Mouse (Mus musculus) spleen, adult 2 months (tissue): ENCODE data around the gene Aldh1a1. TPM values are rescaled to one million over a fixed set of nuclear protein-coding genes. Genes with fewer than 3 reads are reported as not detected.

Experiments
- DNase-seq, 2 experiments: peaks; one replicate each; pipeline versions ENCODE4 v3.0.0 to v3.0.0-alpha.2; 2012 to 2021; ENCODE audit warnings: low spot score in 2 of 2, low read depth in 1 of 2
- H3K27ac ChIP-seq: fragments of 200-500 bp; 2 replicates; pipeline ENCODE4 v1.5.1; 2012; ENCODE audit warnings: low read length, inconsistent platforms; ENCODE audit not compliant: insufficient read depth
- H3K27me3 ChIP-seq: fragments of 200-500 bp; 2 replicates; pipeline ENCODE4 v1.6.1; 2012; ENCODE audit warnings: mild to moderate bottlenecking, moderate library complexity, low read length, inconsistent platforms; ENCODE audit not compliant: control insufficient read depth, insufficient read depth
- H3K36me3 ChIP-seq: fragments of 200-500 bp; 2 replicates; pipeline ENCODE4 v1.6.1; 2012; ENCODE audit warnings: mild to moderate bottlenecking, low read length, inconsistent platforms; ENCODE audit not compliant: control insufficient read depth, insufficient read depth
- H3K4me1 ChIP-seq: fragments of 200-500 bp; 2 replicates; pipeline ENCODE4 v1.6.1; 2011; ENCODE audit warnings: inconsistent platforms; ENCODE audit not compliant: control insufficient read depth, insufficient read depth, insufficient read length
- H3K4me3 ChIP-seq: fragments of 200-500 bp; 2 replicates; pipeline ENCODE4 v1.5.1; 2011; ENCODE audit warnings: mild to moderate bottlenecking, inconsistent platforms; ENCODE audit not compliant: insufficient read depth, insufficient read length; ENCODE audit errors: extremely low read depth
- CTCF ChIP-seq: fragments of 200-500 bp; IDR thresholded peaks from 2 replicates; pipeline ENCODE4 v1.5.1; 2011; ENCODE audit warnings: mild to moderate bottlenecking, inconsistent platforms; ENCODE audit not compliant: insufficient read depth, insufficient read length, insufficient replicate concordance; ENCODE audit errors: extremely low read depth
- POLR2A ChIP-seq: fragments of 200-500 bp; IDR thresholded peaks from 2 replicates; pipeline ENCODE4 v1.6.1; 2011; ENCODE audit warnings: low read depth, low read length, inconsistent platforms
- WGBS: fragments of 180-500 bp; shearing (Covaris S2); methylation state at CpG from one replicate; pipeline ENCODE4 v1.1.7; 2018; 5-methylcytosine and 5-hydroxymethylcytosine counted together
- polyA plus RNA-seq: library from polyadenylated mRNA; depleted of rRNA; stranded (reverse); fragments of >200 nt; gene quantifications from 2 replicates; pipeline ENCODE4 v1.2.3, GENCODE M21; 2012; rRNA removed

Gene Aldh1a1
- polyA plus RNA-seq, 1 experiment: 4.9 TPM

GRCm38 (mm10) chr19:20650008-20650407 is 157.5 kb downstream of the Aldh1a1 start:
- WGBS: 35% methylated on average over 2 of the region's 2 CpGs
- H3K4me1 ChIP-seq: no peaks in the 10 kb centered on the region

DNA sequence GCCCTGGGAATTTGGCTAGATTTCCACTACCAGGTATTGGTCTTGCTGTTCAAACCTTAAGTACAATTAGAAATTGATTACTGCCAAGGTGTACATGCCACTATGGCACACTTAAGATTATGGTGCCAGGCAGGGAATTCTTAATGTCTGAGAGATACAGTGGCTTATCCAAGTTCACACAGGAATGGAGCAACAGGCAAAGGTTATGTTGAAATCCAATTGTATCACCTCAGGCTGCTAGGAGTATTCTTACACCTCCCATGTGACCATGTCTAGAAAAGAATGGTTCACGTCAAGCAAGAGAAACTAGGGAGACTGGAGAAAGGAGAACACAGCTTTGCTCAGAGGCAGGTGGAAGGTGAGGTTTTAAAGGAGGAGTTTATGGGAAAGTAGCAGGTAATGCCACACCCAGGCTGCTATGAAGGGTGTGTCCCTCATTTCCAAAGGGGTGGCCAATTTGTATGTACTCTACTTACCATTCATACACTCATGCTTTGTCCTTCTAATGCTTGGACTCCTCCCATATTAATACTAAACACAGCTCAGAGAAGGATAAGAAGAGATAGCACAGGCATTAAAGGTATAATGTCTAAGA is 160.7 kb downstream of the Aldh1a1 start:
- Histone ChIP-seq H3K4me1 (no peaks in the 10 kb centered on the region), H3K4me3 (no peak overlapping the region), H3K27me3 (no peaks in the 10 kb centered on the region), H3K27ac (no peak overlapping the region), H3K36me3 (no peaks in the 10 kb centered on the region)
- TF ChIP-seq POLR2A (no peak), CTCF (no peak)
- 80% methylated on average over 1 of the region's 1 CpGs for WGBS
- no peak for DNase-seq

More at GRCm38 (mm10) chr19:20650008-20650407, 157.5 kb downstream of the Aldh1a1 start:
- no peak for DNase-seq
- Histone ChIP-seq H3K4me3 (no peak overlapping the region), H3K27me3 (no peaks in the 10 kb centered on the region), H3K27ac (no peak overlapping the region), H3K36me3 (no peaks in the 10 kb centered on the region)
- TF ChIP-seq CTCF (no peak), POLR2A (no peak)

DNA sequence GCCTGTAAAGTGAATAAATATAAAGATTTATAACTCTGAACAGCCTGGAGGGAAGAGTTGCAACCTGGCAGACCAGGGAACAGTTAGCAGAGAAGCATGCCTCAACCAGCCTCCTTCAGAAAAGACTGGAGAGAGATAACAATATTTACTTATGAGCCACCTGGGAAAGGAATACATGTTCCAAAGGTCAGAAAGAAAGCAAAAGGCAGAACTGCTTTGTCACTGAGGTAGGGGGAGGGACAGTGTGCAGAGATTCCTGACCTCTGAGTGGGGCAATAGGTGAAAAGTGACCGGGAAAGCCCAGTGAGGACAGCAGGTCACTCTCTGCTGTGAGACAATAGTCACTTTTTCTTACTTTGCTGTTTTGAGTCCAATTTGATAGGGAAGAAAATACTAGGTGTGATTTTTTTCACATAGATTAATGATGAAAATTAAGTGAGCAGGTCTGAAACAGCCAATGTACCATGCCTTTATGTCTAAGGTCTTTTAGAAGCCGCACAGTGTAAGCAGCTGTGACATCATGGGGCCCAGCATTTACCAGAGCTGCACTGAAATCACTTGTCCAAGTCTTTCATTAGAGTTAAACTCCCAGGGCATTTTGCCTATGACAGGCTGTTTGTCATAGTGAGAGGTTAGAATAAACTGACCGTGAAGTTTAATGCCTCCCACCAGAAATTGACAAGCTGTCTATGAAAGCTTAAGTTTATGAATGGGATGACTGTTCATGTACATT is 161.8 kb downstream of the Aldh1a1 start:
- 84% methylated on average over 3 of the region's 3 CpGs for WGBS
- H3K27ac ChIP-seq: no peak overlapping the region

GRCm38 (mm10) chr19:20677697-20678355 is 185.3 kb downstream of the Aldh1a1 start:
- H3K36me3 ChIP-seq: no peaks in the 10 kb centered on the region
- WGBS: 84% methylated on average over 3 of the region's 3 CpGs
- DNase-seq: no peak
- no peak overlapping the region for H3K4me3 ChIP-seq
- H3K27me3 ChIP-seq: no peaks in the 10 kb centered on the region
- H3K4me1 ChIP-seq: no peaks in the 10 kb centered on the region
- H3K27ac ChIP-seq: no peak overlapping the region
- TF ChIP-seq CTCF (no peak), POLR2A (no peak)

More for the DNA sequence above, 161.8 kb downstream of the Aldh1a1 start:
- Histone ChIP-seq H3K4me1 (no peaks in the 10 kb centered on the region), H3K36me3 (no peaks in the 10 kb centered on the region), H3K27me3 (no peaks in the 10 kb centered on the region), H3K4me3 (no peak overlapping the region)
- no peak for DNase-seq
- TF ChIP-seq CTCF (no peak), POLR2A (no peak)

Other genes starting within 250 kb of the Aldh1a1 start
- gene Anxa1, start 101.8 kb upstream of the Aldh1a1 start, polyA plus RNA-seq: 3.1 and 4.0 TPM in 2 replicates
- gene Aldh1a7, start 234.8 kb downstream of the Aldh1a1 start, polyA plus RNA-seq: 0.56 and 0.63 TPM in 2 replicates